Mouse (Mus musculus) heart, embryonic 11.5 days (tissue): ENCODE measurements around the gene Ptpn14. TPM values are rescaled to one million over a fixed set of nuclear protein-coding genes. Genes with fewer than 3 reads are reported as not detected.
A peak's percentile ranks its signal among the peaks of the same experiment; 100 is the strongest.

Experiments used
- ATAC-seq: fragments of 200-750 bp; cut with Nextera tagmentation; replicated peaks from 2 replicates; pipeline ENCODE4 v1.8.0; 2017; ENCODE audit warnings: moderate library complexity; ENCODE audit not compliant: insufficient number of reproducible peaks, low FRiP score, low TSS enrichment
- H3K27ac ChIP-seq: fragments of 300-500 bp; sonication (generic); 2 replicates; pipeline ENCODE4 v1.5.1; 2014; ENCODE audit warnings: mild to moderate bottlenecking, low read depth, low read length
- H3K27me3 ChIP-seq: fragments of 300-500 bp; sonication (generic); 2 replicates; pipeline ENCODE4 v1.6.1; 2014; ENCODE audit warnings: mild to moderate bottlenecking, low read length, mixed read lengths; ENCODE audit not compliant: control insufficient read depth, insufficient read depth
- H3K36me3 ChIP-seq: fragments of 300-500 bp; sonication (generic); 2 replicates; pipeline ENCODE4 v1.6.1; 2014; ENCODE audit warnings: mild to moderate bottlenecking, low read length, moderate library complexity, mixed read lengths; ENCODE audit not compliant: control insufficient read depth, insufficient read depth
- H3K4me1 ChIP-seq: fragments of 300-500 bp; sonication (generic); 2 replicates; pipeline ENCODE4 v1.6.1; 2014; ENCODE audit warnings: low read length; ENCODE audit not compliant: control insufficient read depth, insufficient read depth
- H3K4me2 ChIP-seq: fragments of 300-500 bp; sonication (generic); 2 replicates; pipeline ENCODE4 v1.6.1; 2014; ENCODE audit warnings: mild to moderate bottlenecking, moderate library complexity
- H3K4me3 ChIP-seq: fragments of 300-500 bp; sonication (generic); 2 replicates; pipeline ENCODE4 v1.5.1; 2014; ENCODE audit warnings: low read depth, low read length
- H3K9ac ChIP-seq: fragments of 300-500 bp; sonication (generic); 2 replicates; pipeline ENCODE4 v1.6.1; 2014; ENCODE audit warnings: mild to moderate bottlenecking, low read depth, low read length, moderate library complexity
- H3K9me3 ChIP-seq: fragments of 300-500 bp; sonication (generic); replicated peaks from 2 replicates; pipeline ENCODE4 v1.6.1; 2016; ENCODE audit warnings: low read length; ENCODE audit not compliant: control insufficient read depth
- WGBS: fragments of 180-500 bp; shearing (Covaris S2); extraction: QIAGEN DNeasy Blood & Tissue Kit; methylation state at CpG from one replicate; pipeline ENCODE4 v1.1.7; 2014; ENCODE audit not compliant: insufficient replicate concordance; 5-methylcytosine and 5-hydroxymethylcytosine counted together
- polyA plus RNA-seq: library from polyadenylated mRNA; unstranded; fragments of >200 nt; fragmentation: Nextera tagmentation; extraction: Ambion mirVana; gene quantifications from 2 replicates; pipeline ENCODE4 v1.2.1, GENCODE M21; 2014

The Ptpn14 gene
- polyA plus RNA-seq, 1 experiment from 2014 or later: 10.1 TPM

- H3K27ac ChIP-seq: no peak overlapping the region
- H3K36me3 ChIP-seq: no peaks in the 10 kb centered on the region; the same call in 1 of the 2 replicates
Measured at GRCm38 (mm10) chr1:189784503-189784902, 56.4 kb downstream of the Ptpn14 start.

GRCm38 (mm10) chr1:189786707-189787485 is 58.8 kb downstream of the Ptpn14 start:
- no peak overlapping the region for H3K27ac ChIP-seq
- 76% methylated on average over 26 of the region's 26 CpGs for WGBS
- no peak for ATAC-seq
- H3K4me3 ChIP-seq: no peak overlapping the region
- no peak overlapping the region for H3K9ac ChIP-seq
- H3K4me2 ChIP-seq: no peak overlapping the region
- no peaks in the 10 kb centered on the region for H3K9me3 ChIP-seq
- H3K27me3 ChIP-seq: no peaks in the 10 kb centered on the region
- H3K36me3 ChIP-seq: no peaks in the 10 kb centered on the region; the same call in 1 of the 2 replicates
- H3K4me1 ChIP-seq: peaks cover 44% of the 10 kb centered on the region

More at GRCm38 (mm10) chr1:189784503-189784902, 56.4 kb downstream of the Ptpn14 start:
- Histone ChIP-seq H3K9ac (no peak overlapping the region), H3K4me3 (no peak overlapping the region), H3K27me3 (no peaks in the 10 kb centered on the region), H3K4me2 (no peak overlapping the region), H3K4me1 (peaks cover 56% of the 10 kb centered on the region), H3K9me3 (no peaks in the 10 kb centered on the region)
- ATAC-seq: no peak
- 40% methylated on average over 7 of the region's 7 CpGs for WGBS

- ATAC-seq: no peak
- no peak overlapping the region for H3K27ac ChIP-seq
- H3K27me3 ChIP-seq: no peaks in the 10 kb centered on the region
- H3K9ac ChIP-seq: no peak overlapping the region
- no peaks in the 10 kb centered on the region for H3K9me3 ChIP-seq
- no peak overlapping the region for H3K4me2 ChIP-seq
- 65% methylated on average over 6 of the region's 6 CpGs for WGBS
- peaks cover 32% of the 10 kb centered on the region for H3K4me1 ChIP-seq
- no peak overlapping the region for H3K4me3 ChIP-seq
- H3K36me3 ChIP-seq: no peaks in the 10 kb centered on the region; the same call in 1 of the 2 replicates
Measured at GRCm38 (mm10) chr1:189789545-189789944, 61.5 kb downstream of the Ptpn14 start.

GRCm38 (mm10) chr1:189790666-189791065 is 62.6 kb downstream of the Ptpn14 start:
- H3K4me1 ChIP-seq: peaks cover 32% of the 10 kb centered on the region
- no peaks in the 10 kb centered on the region; the same call in 1 of the 2 replicates for H3K36me3 ChIP-seq
- H3K27me3 ChIP-seq: no peaks in the 10 kb centered on the region
- H3K4me3 ChIP-seq: no peak overlapping the region
- no peak overlapping the region for H3K4me2 ChIP-seq
- no peak overlapping the region for H3K27ac ChIP-seq
- no peaks in the 10 kb centered on the region for H3K9me3 ChIP-seq
- ATAC-seq: no peak
- WGBS: 62% methylated on average over 7 of the region's 7 CpGs
- H3K9ac ChIP-seq: no peak overlapping the region

GRCm38 (mm10) chr1:189791534-189792217 is 63.6 kb downstream of the Ptpn14 start:
- 83% methylated on average over 10 of the region's 10 CpGs for WGBS
- H3K36me3 ChIP-seq: no peaks in the 10 kb centered on the region; the same call in 1 of the 2 replicates
- no peaks in the 10 kb centered on the region for H3K27me3 ChIP-seq
- H3K4me3 ChIP-seq: no peak overlapping the region
- no peak overlapping the region for H3K9ac ChIP-seq
- H3K4me2 ChIP-seq: no peak overlapping the region
- H3K4me1 ChIP-seq: peaks cover 24% of the 10 kb centered on the region
- no peaks in the 10 kb centered on the region for H3K9me3 ChIP-seq
- ATAC-seq: no peak
- no peak overlapping the region for H3K27ac ChIP-seq

- H3K4me1 ChIP-seq: peaks cover 20% of the 10 kb centered on the region
- H3K9me3 ChIP-seq: no peaks in the 10 kb centered on the region
- no peak overlapping the region for H3K27ac ChIP-seq
- H3K4me3 ChIP-seq: no peak overlapping the region
- no peaks in the 10 kb centered on the region for H3K27me3 ChIP-seq
- WGBS: 69% methylated on average over 14 of the region's 14 CpGs
- no peak overlapping the region for H3K4me2 ChIP-seq
- H3K9ac ChIP-seq: no peak overlapping the region
- no peak for ATAC-seq
- H3K36me3 ChIP-seq: no peaks in the 10 kb centered on the region; the same call in 1 of the 2 replicates
Measured at GRCm38 (mm10) chr1:189792560-189793195, 64.6 kb downstream of the Ptpn14 start.

- no peak overlapping the region for H3K4me3 ChIP-seq
- no peaks in the 10 kb centered on the region for H3K36me3 ChIP-seq
- H3K27ac ChIP-seq: no peak overlapping the region
- no peak overlapping the region for H3K9ac ChIP-seq
- ATAC-seq: no peak
- no peak overlapping the region for H3K4me2 ChIP-seq
- H3K4me1 ChIP-seq: peaks cover 16% of the 10 kb centered on the region
- no peaks in the 10 kb centered on the region for H3K9me3 ChIP-seq
- 63% methylated on average over 15 of the region's 15 CpGs for WGBS
- no peaks in the 10 kb centered on the region for H3K27me3 ChIP-seq
Measured at GRCm38 (mm10) chr1:189798949-189799348, 70.9 kb downstream of the Ptpn14 start.

- Histone ChIP-seq H3K4me1 (peaks cover 6% of the 10 kb centered on the region), H3K9ac (no peak overlapping the region), H3K4me3 (no peak overlapping the region), H3K9me3 (no peaks in the 10 kb centered on the region), H3K27me3 (no peaks in the 10 kb centered on the region), H3K36me3 (no peaks in the 10 kb centered on the region), H3K27ac (peak overlapping the region; percentile 35; the same call in 1 of the 2 replicates), H3K4me2 (no peak overlapping the region)
- 60% methylated on average over 13 of the region's 13 CpGs for WGBS
- ATAC-seq: no peak
Measured at GRCm38 (mm10) chr1:189800211-189800961, 72.3 kb downstream of the Ptpn14 start.
